Mouse (Mus musculus): ENCODE data around the gene Prox2. TPM values are rescaled to one million over a fixed set of nuclear protein-coding genes. Genes with fewer than 3 reads are reported as not detected.

Gene Prox2
- total RNA-seq, 2 experiments from 2014 or later: 6.2 to 7.5 TPM

- peak; percentile 49 for DNase-seq
Measured at GRCm38 (mm10) chr12:85094010-85094409, 16.5 kb downstream of the Prox2 start.

- DNase-seq: peak; percentile 82
Measured at GRCm38 (mm10) chr12:85092214-85092613, 18.3 kb downstream of the Prox2 start.

GRCm38 (mm10) chr12:85091190-85091589, 19.4 kb downstream of the Prox2 start:
- DNase-seq: no peak

GRCm38 (mm10) chr12:85087845-85088244, 22.7 kb downstream of the Prox2 start:
- no peak for DNase-seq

- no peak for DNase-seq
Measured at GRCm38 (mm10) chr12:85084941-85085340, 25.6 kb downstream of the Prox2 start.

- DNase-seq: no peak
Measured at GRCm38 (mm10) chr12:85084257-85084656, 26.3 kb downstream of the Prox2 start.

- no peak for DNase-seq
Measured at GRCm38 (mm10) chr12:85077100-85077499, 33.5 kb downstream of the Prox2 start.

GRCm38 (mm10) chr12:85071043-85071442, 39.5 kb downstream of the Prox2 start:
- no peak for DNase-seq

- no peak for DNase-seq
Measured at GRCm38 (mm10) chr12:85051218-85051617, 59.3 kb downstream of the Prox2 start.

Other genes starting within 250 kb of the Prox2 start
- gene Ltbp2, start 234.2 kb downstream of the Prox2 start, total RNA-seq (2021): 10 to 100 TPM; 11.4 to 13.6 TPM
- gene Fcf1, start 139.9 kb downstream of the Prox2 start, total RNA-seq (2021): 100 to 1,000 TPM in 1 of 2 experiments, 10 to 100 TPM in 1; 98.8 to 111 TPM
- gene Arel1, start 139.9 kb downstream of the Prox2 start, total RNA-seq (2021): 10 to 100 TPM; 30.7 to 41.3 TPM
- 10 to 100 TPM; 35.3 to 58.0 TPM for gene Ylpm1, start 114.4 kb downstream of the Prox2 start, total RNA-seq (2021)
- 100 to 1,000 TPM; 710 to 782 TPM for gene Dlst, start 74 bp upstream of the Prox2 start, total RNA-seq (2021)
- gene Rps6kl1, start 40.5 kb upstream of the Prox2 start, total RNA-seq (2021): 1 to 10 TPM; 1.1 to 2.3 TPM
- 1 to 10 TPM; 1.8 TPM for gene Pgf, start 67.0 kb upstream of the Prox2 start, total RNA-seq (2021)
- 10 to 100 TPM; 59.5 to 62.7 TPM for gene Eif2b2, start 108.7 kb upstream of the Prox2 start, total RNA-seq (2021)
- 10 to 100 TPM in 1 of 2 experiments, 1 to 10 TPM in 1; 8.6 to 11.5 TPM for gene Mlh3, start 159.8 kb upstream of the Prox2 start, total RNA-seq (2021)
- 10 to 100 TPM; 28.2 to 31.0 TPM for gene Acyp1, start 177.7 kb upstream of the Prox2 start, total RNA-seq (2021)
- 1 to 10 TPM in 1 of 2 experiments, under 1 TPM in 1; 0.78 to 1.2 TPM for gene Zc2hc1c, start 177.8 kb upstream of the Prox2 start, total RNA-seq (2021)
- 10 to 100 TPM; 57.5 to 65.8 TPM for gene Nek9, start 228.6 kb upstream of the Prox2 start, total RNA-seq (2021)